Mouse (Mus musculus) limb, embryonic 11.5 days (tissue): ENCODE measurements at regions not wholly inside any gene's neighbourhood (a gene's known extent, or its start where the extent isn't known, plus 50 kb on each side); places are given as distances from the start of the nearest gene placed in this dataset.
A peak's percentile ranks its signal among the peaks of the same experiment; 100 is the strongest.

ENCODE experiments used
- ATAC-seq: fragments of 200-750 bp; cut with Nextera tagmentation; 2 replicates; pipeline ENCODE4 v1.8.0; 2017; ENCODE audit warnings: low read depth; ENCODE audit not compliant: insufficient number of reproducible peaks, low FRiP score, low TSS enrichment
- DNase-seq: peaks from one replicate; pipeline ENCODE4 v3.0.0-alpha.2; 2015; ENCODE audit warnings: low spot score
- H3K27ac ChIP-seq: fragments of 300-500 bp; sonication (generic); replicated peaks from 2 replicates; pipeline ENCODE4 v1.5.1; 2014; ENCODE audit warnings: low read depth, mild to moderate bottlenecking, low read length
- H3K27me3 ChIP-seq: fragments of 300-500 bp; sonication (generic); 2 replicates; pipeline ENCODE4 v1.6.1; 2014; ENCODE audit warnings: mild to moderate bottlenecking, low read length, mixed read lengths; ENCODE audit not compliant: control insufficient read depth, insufficient read depth
- H3K36me3 ChIP-seq: fragments of 300-500 bp; sonication (generic); 2 replicates; pipeline ENCODE4 v1.6.1; 2014; ENCODE audit warnings: mild to moderate bottlenecking, low read length, moderate library complexity, mixed read lengths; ENCODE audit not compliant: control insufficient read depth, insufficient read depth
- H3K4me1 ChIP-seq: fragments of 300-500 bp; sonication (generic); 2 replicates; pipeline ENCODE4 v1.6.1; 2014; ENCODE audit warnings: low read length, mixed read lengths; ENCODE audit not compliant: control insufficient read depth, insufficient read depth
- H3K4me2 ChIP-seq: fragments of 300-500 bp; sonication (generic); 2 replicates; pipeline ENCODE4 v1.6.1; 2014; ENCODE audit warnings: low read depth, mild to moderate bottlenecking, moderate library complexity; ENCODE audit not compliant: severe bottlenecking
- H3K4me3 ChIP-seq: fragments of 300-500 bp; sonication (generic); 2 replicates; pipeline ENCODE4 v1.5.1; 2014; ENCODE audit warnings: low read depth, low read length
- H3K9ac ChIP-seq: fragments of 300-500 bp; sonication (generic); 2 replicates; pipeline ENCODE4 v1.6.1; 2014; ENCODE audit warnings: mild to moderate bottlenecking, low read length
- H3K9me3 ChIP-seq: fragments of 300-500 bp; sonication (generic); 2 replicates; pipeline ENCODE4 v1.6.1; 2016; ENCODE audit warnings: low read length; ENCODE audit not compliant: control insufficient read depth
- WGBS: fragments of 180-500 bp; shearing (Covaris S2); extraction: QIAGEN DNeasy Blood & Tissue Kit; methylation state at CpG from one replicate; pipeline ENCODE4 v1.1.7; 2014; 5-methylcytosine and 5-hydroxymethylcytosine counted together

DNA sequence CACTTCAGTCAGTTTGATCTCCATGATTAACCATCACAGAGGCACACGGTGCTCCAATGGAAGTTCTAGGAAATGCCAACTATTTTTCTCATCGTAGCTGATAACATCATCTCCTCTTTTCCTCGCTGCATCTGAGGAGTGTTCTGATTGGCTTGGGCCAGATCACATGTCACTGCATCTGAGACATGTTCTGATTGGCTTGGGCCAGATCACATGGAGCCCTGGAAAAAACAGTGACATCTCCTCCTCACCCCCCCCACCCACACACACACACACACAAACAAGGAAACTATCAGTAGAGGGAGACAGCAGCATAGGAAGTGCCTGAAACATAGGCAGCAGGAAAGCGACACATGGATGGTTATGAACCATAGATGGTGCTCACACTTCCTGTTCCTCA, 239.0 kb upstream of the 4930583I09Rik start:
- H3K36me3 ChIP-seq, result no peaks in the 10 kb centered on the region
- no peak for ATAC-seq

GRCm38 (mm10) chr17:65071114-65071513, 235.2 kb upstream of the 4930583I09Rik start:
- H3K9ac ChIP-seq, result no peak overlapping the region
- no peaks in the 10 kb centered on the region for H3K27me3 ChIP-seq
- H3K4me3 ChIP-seq, result no peak overlapping the region
- H3K4me1 ChIP-seq, result no peaks in the 10 kb centered on the region
- H3K36me3 ChIP-seq, result no peaks in the 10 kb centered on the region
- no peak overlapping the region for H3K4me2 ChIP-seq
- DNase-seq, result peak; percentile 58
- ATAC-seq, result no peak
- 59% methylated on average over 3 of the region's 3 CpGs for WGBS
- no peak overlapping the region for H3K27ac ChIP-seq
- no peaks in the 10 kb centered on the region for H3K9me3 ChIP-seq

More for the DNA sequence above, 239.0 kb upstream of the 4930583I09Rik start:
- Histone ChIP-seq H3K27me3 (no peaks in the 10 kb centered on the region), H3K4me2 (no peak overlapping the region), H3K9ac (no peak overlapping the region), H3K9me3 (no peaks in the 10 kb centered on the region), H3K27ac (no peak overlapping the region), H3K4me3 (no peak overlapping the region), H3K4me1 (no peaks in the 10 kb centered on the region)
- WGBS, result 87% methylated on average over 4 of the region's 4 CpGs
- DNase-seq, result no peak

DNA sequence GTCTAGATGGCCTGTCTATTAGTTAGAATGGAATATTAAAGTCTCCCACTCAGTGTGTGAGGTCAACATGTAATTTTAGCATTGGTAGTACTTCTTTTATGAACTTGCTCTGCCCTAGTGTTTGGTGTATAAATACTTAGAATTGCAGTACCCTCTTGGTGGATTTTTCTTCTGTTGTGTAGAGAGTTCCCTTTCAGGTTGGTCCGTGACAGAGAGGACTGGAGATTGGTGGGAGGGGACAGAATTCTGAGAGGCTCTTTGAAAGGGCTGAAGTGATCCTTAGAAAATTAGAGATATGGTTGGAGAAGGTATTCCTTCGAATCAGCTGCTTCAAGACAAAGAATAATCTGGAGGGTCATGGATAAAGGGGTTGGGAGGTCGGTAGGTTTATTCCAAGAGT, 230.3 kb upstream of the 4930583I09Rik start:
- H3K36me3 ChIP-seq, result no peaks in the 10 kb centered on the region
- H3K4me2 ChIP-seq, result no peak overlapping the region
- no peaks in the 10 kb centered on the region for H3K27me3 ChIP-seq
- no peaks in the 10 kb centered on the region for H3K4me1 ChIP-seq
- H3K9me3 ChIP-seq, result no peaks in the 10 kb centered on the region
- 75% methylated on average over 3 of the region's 3 CpGs for WGBS
- ATAC-seq, result no peak
- no peak overlapping the region for H3K27ac ChIP-seq
- H3K9ac ChIP-seq, result no peak overlapping the region
- H3K4me3 ChIP-seq, result no peak overlapping the region
- no peak for DNase-seq

DNA sequence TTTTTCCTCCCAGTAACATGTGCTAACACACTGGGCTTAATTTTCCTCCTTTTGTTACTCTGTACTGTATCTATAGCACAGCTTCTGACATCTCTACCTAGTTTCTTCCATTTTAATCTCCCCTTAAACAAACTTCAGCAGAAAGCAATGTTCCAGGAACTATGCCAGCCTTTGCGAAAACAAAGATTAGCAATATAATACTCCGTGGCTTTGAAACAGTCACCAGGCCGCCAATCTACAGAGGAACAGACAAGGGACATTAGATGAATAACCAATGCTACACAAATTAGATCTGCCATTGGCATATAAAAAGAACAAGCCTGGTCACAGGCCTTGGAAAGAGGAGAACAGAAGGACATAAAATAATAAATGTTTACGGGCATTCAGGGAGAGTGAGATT, 220.2 kb upstream of the 4930583I09Rik start:
- no peak overlapping the region for H3K27ac ChIP-seq
- H3K9ac ChIP-seq, result no peak overlapping the region
- H3K27me3 ChIP-seq, result no peaks in the 10 kb centered on the region
- H3K36me3 ChIP-seq, result no peaks in the 10 kb centered on the region
- H3K9me3 ChIP-seq, result no peaks in the 10 kb centered on the region
- no peak overlapping the region for H3K4me3 ChIP-seq
- H3K4me1 ChIP-seq, result no peaks in the 10 kb centered on the region
- DNase-seq (no peak), ATAC-seq (no peak)
- 85% methylated on average over 4 of the region's 4 CpGs for WGBS
- no peak overlapping the region for H3K4me2 ChIP-seq

DNA sequence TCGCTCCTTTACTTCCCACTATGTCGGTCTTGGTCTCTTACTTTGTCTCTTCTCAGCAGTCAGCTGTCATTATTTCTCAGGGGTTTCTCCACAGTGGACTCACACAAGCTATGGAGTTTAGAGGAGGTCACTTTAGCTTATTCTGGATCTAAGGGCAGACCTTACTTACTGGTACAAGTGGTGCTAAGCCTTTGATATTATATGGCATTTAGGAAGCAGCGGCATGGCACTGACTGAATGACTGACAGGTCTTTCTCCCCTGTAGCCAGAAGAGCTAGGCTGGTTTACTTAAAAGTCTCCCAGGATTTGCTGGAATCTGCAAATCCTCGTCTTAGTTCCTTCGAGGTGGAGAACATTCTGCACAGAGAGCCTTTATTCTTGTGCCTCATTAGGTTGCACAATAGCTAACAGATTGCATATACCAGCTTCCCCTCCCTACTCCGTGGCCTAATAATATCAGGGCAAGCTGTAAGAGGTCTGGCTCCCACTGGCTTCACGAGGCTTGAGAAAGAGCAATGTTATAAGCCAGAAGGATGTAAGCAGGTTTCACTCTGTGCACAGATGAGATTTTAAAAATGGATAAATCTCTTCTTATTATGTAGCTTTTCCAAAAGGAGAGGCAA, 214.1 kb upstream of the 4930583I09Rik start:
- no peak overlapping the region for H3K4me3 ChIP-seq
- ATAC-seq (no peak), DNase-seq (no peak)
- H3K4me1 ChIP-seq, result no peaks in the 10 kb centered on the region
- H3K4me2 ChIP-seq, result no peak overlapping the region
- H3K9ac ChIP-seq, result no peak overlapping the region
- H3K27ac ChIP-seq, result no peak overlapping the region
- H3K27me3 ChIP-seq, result no peaks in the 10 kb centered on the region
- WGBS, result 63% methylated on average over 7 of the region's 7 CpGs
- no peaks in the 10 kb centered on the region for H3K9me3 ChIP-seq
- H3K36me3 ChIP-seq, result no peaks in the 10 kb centered on the region

- ATAC-seq (no peak), DNase-seq (no peak)
- no peak overlapping the region for H3K9ac ChIP-seq
- H3K4me1 ChIP-seq, result no peaks in the 10 kb centered on the region
- 89% methylated on average over 5 of the region's 5 CpGs for WGBS
- H3K4me3 ChIP-seq, result no peak overlapping the region
- no peaks in the 10 kb centered on the region for H3K36me3 ChIP-seq
- H3K9me3 ChIP-seq, result no peaks in the 10 kb centered on the region
- no peak overlapping the region for H3K4me2 ChIP-seq
- H3K27me3 ChIP-seq, result no peaks in the 10 kb centered on the region
- H3K27ac ChIP-seq, result no peak overlapping the region
Observed at GRCm38 (mm10) chr17:65015731-65016130, 179.9 kb upstream of the 4930583I09Rik start.

GRCm38 (mm10) chr17:65014682-65015081, 178.8 kb upstream of the 4930583I09Rik start:
- ATAC-seq (no peak), DNase-seq (no peak)
- no peaks in the 10 kb centered on the region for H3K9me3 ChIP-seq
- no peak overlapping the region for H3K27ac ChIP-seq
- H3K27me3 ChIP-seq, result no peaks in the 10 kb centered on the region
- H3K4me1 ChIP-seq, result no peaks in the 10 kb centered on the region
- no peaks in the 10 kb centered on the region for H3K36me3 ChIP-seq
- no peak overlapping the region for H3K4me2 ChIP-seq
- H3K9ac ChIP-seq, result no peak overlapping the region
- no peak overlapping the region for H3K4me3 ChIP-seq

- H3K27ac ChIP-seq, result no peak overlapping the region
- no peak overlapping the region for H3K9ac ChIP-seq
- no peaks in the 10 kb centered on the region for H3K36me3 ChIP-seq
- DNase-seq, result no peak
- no peaks in the 10 kb centered on the region for H3K9me3 ChIP-seq
- H3K4me3 ChIP-seq, result no peak overlapping the region
- H3K27me3 ChIP-seq, result no peaks in the 10 kb centered on the region
- H3K4me1 ChIP-seq, result no peaks in the 10 kb centered on the region
- 80% methylated on average over 5 of the region's 5 CpGs for WGBS
- no peak overlapping the region for H3K4me2 ChIP-seq
- ATAC-seq, result no peak
Observed at GRCm38 (mm10) chr17:65000626-65001135, 164.8 kb upstream of the 4930583I09Rik start.

DNA sequence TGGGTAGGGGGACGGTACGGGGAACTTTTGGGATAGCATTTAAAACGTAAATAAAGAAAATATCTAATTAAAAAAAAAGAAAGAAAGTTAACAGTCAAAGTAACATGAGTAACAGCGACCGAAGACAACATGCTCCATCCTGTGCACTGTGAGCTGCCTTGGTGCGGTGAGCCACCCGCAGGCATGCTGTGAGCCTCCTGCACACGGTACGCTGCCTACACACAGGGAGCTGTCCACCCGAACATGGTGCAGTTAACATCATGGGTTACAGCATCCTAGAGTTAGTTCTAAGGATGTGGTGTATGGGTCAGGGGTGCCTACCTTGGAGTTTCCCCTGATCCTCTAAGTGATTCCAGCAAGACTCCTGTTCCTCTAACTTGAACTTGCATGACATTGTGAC, 158.6 kb upstream of the 4930583I09Rik start:
- Histone ChIP-seq H3K9ac (no peak overlapping the region), H3K4me1 (no peaks in the 10 kb centered on the region), H3K36me3 (no peaks in the 10 kb centered on the region), H3K27ac (no peak overlapping the region), H3K4me2 (no peak overlapping the region), H3K27me3 (no peaks in the 10 kb centered on the region), H3K4me3 (no peak overlapping the region), H3K9me3 (no peaks in the 10 kb centered on the region)
- no peak for ATAC-seq
- WGBS, result 89% methylated on average over 10 of the region's 10 CpGs
- no peak for DNase-seq
